Mouse (Mus musculus) G1E (cell line): ENCODE measurements around the gene Gm45837. TPM values are rescaled to one million over a fixed set of nuclear protein-coding genes. Genes with fewer than 3 reads are reported as not detected.
A peak's percentile ranks its signal among the peaks of the same experiment; 100 is the strongest.

Experiments used
- ATAC-seq: 2 replicates; pipeline ENCODE4 v1.8.0; 2016; ENCODE audit warnings: mild to moderate bottlenecking; ENCODE audit not compliant: insufficient number of reproducible peaks, poor library complexity, low FRiP score, severe bottlenecking; ENCODE audit errors: extremely low read depth
- DNase-seq: peaks from one replicate; pipeline ENCODE4 v3.0.0; 2012; ENCODE audit warnings: low spot score
- H3K27me3 ChIP-seq: 2 replicates; pipeline ENCODE4 v1.6.1; 2012; ENCODE audit warnings: mild to moderate bottlenecking, low read length, inconsistent platforms; ENCODE audit not compliant: insufficient read depth
- H3K36me3 ChIP-seq: replicated peaks from 2 replicates; pipeline ENCODE3; 2012; ENCODE audit warnings: mild to moderate bottlenecking, inconsistent platforms
- H3K4me1 ChIP-seq: 2 replicates; pipeline ENCODE4 v1.6.1; 2012; ENCODE audit warnings: low read depth, low read length, inconsistent platforms, mixed read lengths; ENCODE audit not compliant: insufficient read depth
- H3K4me3 ChIP-seq: 2 replicates; pipeline ENCODE4 v1.5.1; 2012; ENCODE audit warnings: low read depth, mild to moderate bottlenecking, inconsistent platforms, low read length, moderate library complexity, mixed read lengths
- H3K9me3 ChIP-seq: replicated peaks from 2 replicates; pipeline ENCODE4 v1.6.1; 2012; ENCODE audit warnings: inconsistent platforms
- CTCF ChIP-seq: IDR thresholded peaks from 2 replicates; pipeline ENCODE4 v1.5.1; 2012; ENCODE audit warnings: low read depth, low read length, inconsistent platforms, mixed read lengths
- GATA1 ChIP-seq: IDR thresholded peaks from 2 replicates; pipeline ENCODE4 v1.6.1; 2012; ENCODE audit warnings: borderline replicate concordance, low read length, inconsistent platforms, mixed read lengths
- GATA2 ChIP-seq: IDR thresholded peaks from 2 replicates; pipeline ENCODE4 v1.6.1; 2012; ENCODE audit warnings: low read depth, low read length, inconsistent platforms, borderline replicate concordance
- POLR2AphosphoS5 ChIP-seq: IDR thresholded peaks from 2 replicates; pipeline ENCODE4 v1.6.1; 2012; ENCODE audit warnings: low read depth, low read length, inconsistent platforms; ENCODE audit not compliant: insufficient replicate concordance
- TAL1 ChIP-seq: conservative IDR thresholded peaks from 2 replicates; pipeline ENCODE4 v1.6.1; 2012; ENCODE audit warnings: low read depth, low read length, inconsistent platforms, mixed read lengths
- polyA plus RNA-seq: library from polyadenylated mRNA; stranded (reverse); fragments of >175 nt; gene quantifications from 2 replicates; pipeline ENCODE4 v1.2.3, GENCODE M21; 2012
- total RNA-seq, 2 experiments: library from RNA; stranded (forward) in 1 of 2; stranded (reverse) in 1 of 2; fragments of 200-1000 nt in 1 of 2; fragments of >200 nt in 1 of 2; fragmentation: Nextera tagmentation in 1 of 2; gene quantifications; 2 replicates each; pipeline ENCODE4 v1.2.3; 2014 to 2017

The Gm45837 gene
- total and polyA plus RNA-seq, 3 experiments, result 0.03 TPM; not detected in 2

DNA sequence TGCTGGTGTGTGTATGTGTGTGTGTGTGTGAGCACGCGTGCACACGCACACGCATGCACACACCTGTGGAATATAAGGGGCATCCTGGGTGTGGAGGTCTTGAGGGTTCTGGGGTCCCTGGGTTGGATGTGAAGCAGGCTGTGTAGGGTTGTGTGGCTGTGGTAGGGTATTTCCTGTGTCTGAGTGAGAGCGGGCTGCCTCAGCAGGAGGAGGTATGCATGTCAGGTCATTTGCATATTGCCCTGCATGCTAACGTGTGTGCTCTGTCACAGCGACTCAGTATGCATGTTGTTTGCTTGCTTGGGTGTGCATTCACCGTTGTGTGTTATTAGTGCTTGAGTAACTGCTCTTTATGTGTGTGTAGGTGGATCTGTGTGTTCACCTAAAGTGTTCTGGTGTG is 12.0 kb downstream of the Gm45837 start:
- DNase-seq, result no peak
- Histone ChIP-seq H3K4me3 (no peak overlapping the region), H3K27me3 (peaks cover 29% of the 10 kb centered on the region), H3K9me3 (no peaks in the 10 kb centered on the region), H3K36me3 (no peaks in the 10 kb centered on the region), H3K4me1 (0 out of 2 replicates have a peak, but pooled peaks cover 6% of the 10 kb centered on the region)
- no peak for ATAC-seq
- TF ChIP-seq TAL1, result no peak
- no peak for TF ChIP-seq POLR2AphosphoS5
- no peak for TF ChIP-seq GATA1
- no peak for TF ChIP-seq CTCF
- no peak for TF ChIP-seq GATA2

DNA sequence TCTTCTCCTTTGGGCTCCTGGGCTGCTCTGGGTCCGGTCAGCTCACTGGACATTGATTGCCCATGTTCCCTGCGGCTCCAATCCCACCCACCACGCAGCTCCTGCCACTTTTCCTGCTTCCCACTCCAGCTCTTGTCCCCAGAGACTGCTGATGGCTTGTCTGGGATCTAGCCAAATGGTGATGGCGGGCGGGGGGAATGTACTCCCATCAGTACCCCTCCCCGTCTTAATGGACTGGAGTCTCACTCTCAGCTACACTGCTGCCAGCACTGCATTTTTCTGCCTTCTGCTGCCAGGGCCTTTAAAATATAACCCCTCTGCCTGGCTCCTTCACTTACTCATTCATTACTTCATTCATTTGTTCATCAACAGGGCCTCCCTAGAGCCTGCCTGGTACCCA is 13.3 kb downstream of the Gm45837 start:
- Histone ChIP-seq H3K9me3 (no peaks in the 10 kb centered on the region), H3K27me3 (peaks cover 23% of the 10 kb centered on the region), H3K36me3 (no peaks in the 10 kb centered on the region), H3K4me3 (no peak overlapping the region), H3K4me1 (0 out of 2 replicates have a peak, but pooled peaks cover 6% of the 10 kb centered on the region)
- TF ChIP-seq GATA1 (no peak), CTCF (no peak), GATA2 (no peak), TAL1 (no peak), POLR2AphosphoS5 (no peak)
- DNase-seq, result no peak
- no peak for ATAC-seq

DNA sequence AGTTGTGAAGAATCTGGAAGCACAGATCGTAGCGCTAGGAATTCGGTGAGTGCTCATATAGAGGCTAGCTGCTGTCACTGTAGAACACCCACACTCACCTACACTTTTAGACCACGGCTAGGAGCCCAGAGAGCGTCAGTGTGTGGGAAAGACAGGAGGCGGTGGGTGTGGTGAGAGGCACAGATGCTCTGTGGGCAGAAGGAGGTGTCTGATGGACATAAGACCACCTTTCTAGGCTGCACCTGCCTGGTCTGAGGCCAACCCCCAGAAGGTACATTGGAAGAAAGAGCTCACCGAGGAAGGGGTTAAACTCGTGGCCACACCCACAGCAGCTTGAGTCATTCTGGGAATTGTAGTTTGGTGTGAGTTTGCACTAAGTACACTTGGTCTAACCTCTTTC is 16.0 kb downstream of the Gm45837 start:
- no peaks in the 10 kb centered on the region for H3K4me1 ChIP-seq
- H3K4me3 ChIP-seq, result no peak overlapping the region
- no peaks in the 10 kb centered on the region for H3K9me3 ChIP-seq
- peaks cover 15% of the 10 kb centered on the region for H3K27me3 ChIP-seq
- DNase-seq (no peak), ATAC-seq (no peak)
- H3K36me3 ChIP-seq, result no peaks in the 10 kb centered on the region
- TF ChIP-seq CTCF, result no peak
- TF ChIP-seq GATA1, result no peak
- no peak for TF ChIP-seq TAL1
- TF ChIP-seq GATA2, result no peak
- TF ChIP-seq POLR2AphosphoS5, result no peak

DNA sequence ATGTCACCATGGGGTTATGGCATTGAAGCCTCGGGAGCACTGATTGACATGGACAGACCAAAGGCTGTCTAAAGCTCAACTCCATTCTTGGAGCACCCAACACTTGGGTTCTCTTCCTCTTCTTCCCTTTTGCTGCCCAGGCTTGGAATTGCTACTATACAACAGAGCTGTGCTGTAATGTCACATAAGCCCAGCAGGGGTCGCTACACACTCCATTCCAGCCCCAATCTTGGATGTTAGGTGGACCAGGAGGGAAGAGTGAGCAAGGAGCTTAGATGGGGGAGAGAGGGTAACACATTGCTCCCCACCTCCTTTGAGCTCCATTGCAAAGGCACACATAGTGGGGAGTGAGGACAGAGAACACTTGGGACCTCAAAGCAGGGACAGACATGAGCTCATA is 17.1 kb downstream of the Gm45837 start:
- H3K9me3 ChIP-seq, result no peaks in the 10 kb centered on the region
- DNase-seq, result no peak
- no peak for ATAC-seq
- TF ChIP-seq POLR2AphosphoS5, result no peak
- peak; percentile 93 for TF ChIP-seq CTCF
- no peak for TF ChIP-seq GATA1
- H3K36me3 ChIP-seq, result no peaks in the 10 kb centered on the region
- peaks cover 15% of the 10 kb centered on the region for H3K27me3 ChIP-seq
- no peak overlapping the region for H3K4me3 ChIP-seq
- H3K4me1 ChIP-seq, result no peaks in the 10 kb centered on the region

DNA sequence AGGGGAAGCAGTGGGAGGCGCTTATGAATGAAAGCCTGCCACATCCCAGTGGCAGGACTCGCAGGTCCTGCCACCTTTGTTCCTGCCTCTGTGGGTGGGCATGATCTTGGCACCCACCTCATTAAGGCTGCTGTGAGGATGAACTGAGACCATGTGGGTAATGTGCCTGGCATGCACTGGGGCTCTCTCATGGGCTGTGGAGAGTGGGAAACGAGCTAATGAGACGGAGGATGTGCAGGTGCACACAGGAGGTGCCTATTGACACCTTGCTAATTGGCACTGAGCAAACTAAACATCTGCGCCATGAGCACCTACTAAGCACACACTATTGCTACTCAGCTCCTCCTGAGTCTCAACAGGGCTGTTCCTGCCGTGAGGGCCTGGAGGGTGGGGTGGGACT is 24.4 kb downstream of the Gm45837 start:
- no peak for DNase-seq
- peaks cover 5% of the 10 kb centered on the region; the same call in 1 of the 2 replicates for H3K27me3 ChIP-seq
- H3K4me1 ChIP-seq, result no peaks in the 10 kb centered on the region
- H3K4me3 ChIP-seq, result no peak overlapping the region
- H3K9me3 ChIP-seq, result no peaks in the 10 kb centered on the region
- no peak for ATAC-seq
- TF ChIP-seq GATA2 (no peak), GATA1 (no peak), CTCF (no peak), POLR2AphosphoS5 (no peak), TAL1 (no peak)
- H3K36me3 ChIP-seq, result no peaks in the 10 kb centered on the region

DNA sequence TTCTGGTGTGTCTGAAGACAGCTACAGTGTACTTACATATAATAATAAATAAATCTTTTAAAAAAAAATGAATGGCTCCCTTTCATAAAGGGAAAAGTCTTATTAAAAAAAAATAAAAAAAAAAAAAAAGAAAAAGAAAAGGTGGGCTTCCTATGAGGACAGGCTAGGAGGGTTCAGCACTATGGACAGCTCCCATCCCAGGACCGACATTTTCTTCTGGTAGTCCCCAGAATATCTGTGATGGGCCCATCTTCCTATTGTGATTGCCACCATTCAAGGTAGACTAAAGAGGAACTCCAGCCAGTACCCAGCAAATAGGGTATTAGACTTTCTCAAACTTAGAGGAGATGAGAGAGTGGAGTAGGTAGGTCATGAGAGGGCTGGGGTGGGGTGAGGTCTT is 27.2 kb downstream of the Gm45837 start:
- DNase-seq, result no peak

DNA sequence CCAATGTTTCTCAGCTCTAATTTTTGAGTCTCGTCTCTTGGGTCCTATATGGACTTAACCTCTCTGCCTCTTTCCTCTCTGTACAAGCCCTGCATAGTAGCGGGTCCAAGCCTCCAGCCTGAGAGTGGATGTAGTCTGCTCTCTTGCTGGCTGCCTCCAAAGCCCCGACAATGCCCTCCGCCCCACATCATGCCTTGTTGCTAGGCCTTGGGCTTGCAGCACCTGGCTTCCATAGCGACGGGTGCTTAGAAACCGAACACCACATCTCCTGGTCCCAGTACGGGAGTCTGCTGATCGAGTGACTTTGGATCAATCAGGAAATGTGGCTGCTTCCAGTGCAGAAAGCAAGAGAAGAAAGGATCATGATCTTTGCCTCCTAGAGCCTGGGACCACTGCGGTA is 32.4 kb downstream of the Gm45837 start:
- no peak for DNase-seq

More for the DNA sequence above, 27.2 kb downstream of the Gm45837 start:
- Histone ChIP-seq H3K4me1 (no peaks in the 10 kb centered on the region), H3K9me3 (no peaks in the 10 kb centered on the region), H3K27me3 (peaks cover 16% of the 10 kb centered on the region; the same call in 1 of the 2 replicates), H3K4me3 (no peak overlapping the region), H3K36me3 (no peaks in the 10 kb centered on the region)
- ATAC-seq, result no peak
- TF ChIP-seq POLR2AphosphoS5 (no peak), TAL1 (no peak), CTCF (no peak), GATA2 (no peak)

More for the DNA sequence above, 32.4 kb downstream of the Gm45837 start:
- H3K36me3 ChIP-seq, result no peaks in the 10 kb centered on the region
- no peak overlapping the region for H3K4me3 ChIP-seq
- peaks cover 17% of the 10 kb centered on the region; the same call in 1 of the 2 replicates for H3K27me3 ChIP-seq
- ATAC-seq, result no peak
- H3K9me3 ChIP-seq, result no peaks in the 10 kb centered on the region
- TF ChIP-seq TAL1 (no peak), GATA1 (no peak), CTCF (no peak), GATA2 (no peak), POLR2AphosphoS5 (no peak)
- no peaks in the 10 kb centered on the region for H3K4me1 ChIP-seq
